Mouse (Mus musculus): ENCODE results near the gene Hfe2. TPM values are rescaled to one million over a fixed set of nuclear protein-coding genes. Genes with fewer than 3 reads are reported as not detected.
A peak's percentile ranks its signal among the peaks of the same experiment; 100 is the strongest.

Gene Hfe2
- polyA plus RNA-seq, 1 experiment: 0.11 TPM

DNA sequence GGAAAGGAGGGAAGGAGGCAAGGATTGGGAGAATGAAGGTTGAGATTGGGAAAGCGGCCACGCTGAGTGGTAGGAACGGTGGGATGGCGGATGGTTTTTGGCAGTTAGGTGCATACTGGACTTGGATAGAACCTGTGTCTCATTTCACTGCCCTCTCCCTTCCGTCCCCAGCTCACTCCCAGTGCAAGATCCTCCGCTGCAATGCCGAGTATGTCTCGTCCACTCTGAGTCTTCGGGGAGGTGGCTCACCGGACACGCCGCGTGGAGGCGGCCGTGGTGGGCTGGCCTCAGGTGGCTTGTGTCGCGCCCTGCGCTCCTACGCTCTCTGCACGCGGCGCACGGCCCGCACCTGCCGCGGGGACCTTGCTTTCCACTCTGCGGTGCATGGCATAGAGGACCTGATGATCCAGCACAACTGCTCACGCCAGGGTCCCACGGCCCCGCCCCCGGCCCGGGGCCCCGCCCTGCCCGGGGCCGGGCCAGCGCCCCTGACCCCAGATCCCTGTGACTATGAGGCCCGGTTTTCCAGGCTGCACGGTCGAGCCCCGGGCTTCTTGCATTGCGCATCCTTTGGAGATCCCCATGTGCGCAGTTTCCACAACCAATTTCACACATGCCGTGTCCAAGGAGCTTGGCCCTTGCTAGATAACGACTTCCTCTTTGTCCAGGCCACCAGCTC lies 2.0 kb downstream of the Hfe2 start:
- DNase-seq (ENCODE audit: low spot score): no peak

- no peak for DNase-seq (ENCODE audit: low spot score)
Observed at GRCm38 (mm10) chr3:96528506-96528905, 3.5 kb downstream of the Hfe2 start.

GRCm38 (mm10) chr3:96532050-96532449 lies 7.1 kb downstream of the Hfe2 start:
- DNase-seq (ENCODE audit: low spot score): no peak

DNA sequence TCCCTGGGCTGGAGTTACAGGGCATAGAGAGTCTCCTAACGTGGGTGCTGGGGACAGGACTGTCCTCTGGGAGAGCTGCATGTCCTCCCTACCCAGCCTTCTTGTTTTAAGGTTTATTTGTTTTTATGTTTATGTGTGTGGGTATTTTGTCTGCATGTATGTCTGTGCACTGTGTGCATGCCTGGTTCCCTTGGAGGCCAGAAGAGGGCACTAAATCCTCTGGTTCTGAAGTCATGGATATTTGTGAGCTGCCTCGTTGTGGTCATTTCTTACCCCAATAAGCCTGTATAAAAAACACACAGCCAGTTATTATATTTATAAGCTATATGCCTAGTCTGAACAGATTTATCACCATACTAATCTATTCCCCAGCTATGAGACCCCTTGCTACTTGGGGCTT lies 9.3 kb downstream of the Hfe2 start:
- no peak for DNase-seq (ENCODE audit: low spot score)

DNA sequence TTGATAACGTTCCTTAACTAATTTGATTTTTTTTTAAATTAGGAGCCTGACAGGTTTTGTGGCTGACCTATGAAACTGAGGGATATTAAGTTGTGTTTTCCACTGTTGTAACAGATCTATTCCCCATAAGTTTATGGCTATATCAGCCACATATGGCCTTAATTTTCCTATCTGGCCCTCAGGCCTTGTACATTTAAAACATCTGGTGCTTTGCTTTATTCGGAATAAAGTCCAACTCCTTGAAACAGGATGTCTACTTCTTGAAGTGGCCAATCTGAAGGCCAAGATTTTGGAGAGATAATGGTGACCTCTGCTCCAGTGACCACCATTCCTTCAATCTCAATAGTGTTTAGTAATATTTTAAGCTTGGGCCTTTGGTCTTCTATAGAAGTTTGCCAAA lies 14.3 kb downstream of the Hfe2 start:
- DNase-seq (ENCODE audit: low spot score): no peak

DNA sequence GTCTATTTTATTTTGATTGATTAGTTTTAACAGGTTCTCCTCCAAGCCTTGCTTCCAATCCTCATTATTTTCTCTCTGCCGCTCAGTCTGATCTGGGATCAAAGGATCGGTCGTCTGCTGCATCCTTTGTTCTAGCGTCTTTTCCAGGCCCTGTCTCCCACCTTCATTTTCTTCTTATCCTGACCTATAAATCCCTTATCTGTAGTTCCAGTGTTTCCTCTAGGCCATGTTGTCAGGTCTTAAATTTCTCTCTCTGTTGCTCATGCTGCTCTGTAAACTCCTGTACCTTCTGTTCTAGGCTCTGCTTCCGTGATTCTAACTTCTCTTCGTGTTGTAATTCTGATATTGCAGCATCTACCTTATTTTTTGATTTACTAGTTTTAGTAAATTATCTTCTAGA lies 15.8 kb downstream of the Hfe2 start:
- no peak for DNase-seq (ENCODE audit: low spot score)

GRCm38 (mm10) chr3:96541328-96542078 lies 16.5 kb downstream of the Hfe2 start:
- no peak for DNase-seq (ENCODE audit: low spot score)

- no peak for DNase-seq (ENCODE audit: low spot score)
Observed at GRCm38 (mm10) chr3:96542554-96542953, 17.6 kb downstream of the Hfe2 start.

DNA sequence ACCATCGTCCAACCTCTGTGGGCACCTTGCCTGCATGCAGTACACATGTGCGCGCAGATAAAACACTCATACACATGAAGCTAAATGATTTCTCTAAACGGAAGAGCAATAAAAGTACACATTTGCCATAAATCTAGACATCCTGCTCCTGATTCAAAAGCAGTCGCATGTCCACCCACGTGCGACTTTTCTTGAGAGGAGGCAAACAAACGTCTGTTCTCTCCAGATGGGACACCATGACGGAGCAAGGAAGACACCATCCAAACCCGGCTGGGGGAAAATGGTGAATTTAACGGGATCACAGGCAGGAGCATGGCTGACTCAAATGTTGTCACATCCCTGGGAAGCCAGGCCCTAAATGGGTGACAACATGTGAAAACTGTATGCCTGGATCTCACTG lies 18.4 kb downstream of the Hfe2 start:
- no peak for DNase-seq (ENCODE audit: low spot score)

- no peak for DNase-seq (ENCODE audit: low spot score)
Observed at GRCm38 (mm10) chr3:96545565-96545964, 20.6 kb downstream of the Hfe2 start.

- DNase-seq (ENCODE audit: low spot score): no peak
Observed at GRCm38 (mm10) chr3:96546880-96547279, 21.9 kb downstream of the Hfe2 start.

GRCm38 (mm10) chr3:96547389-96547960 lies 22.5 kb downstream of the Hfe2 start:
- peak; percentile 61 for DNase-seq (ENCODE audit: low spot score)

GRCm38 (mm10) chr3:96548824-96549223 lies 23.9 kb downstream of the Hfe2 start:
- no peak for DNase-seq (ENCODE audit: low spot score)

DNA sequence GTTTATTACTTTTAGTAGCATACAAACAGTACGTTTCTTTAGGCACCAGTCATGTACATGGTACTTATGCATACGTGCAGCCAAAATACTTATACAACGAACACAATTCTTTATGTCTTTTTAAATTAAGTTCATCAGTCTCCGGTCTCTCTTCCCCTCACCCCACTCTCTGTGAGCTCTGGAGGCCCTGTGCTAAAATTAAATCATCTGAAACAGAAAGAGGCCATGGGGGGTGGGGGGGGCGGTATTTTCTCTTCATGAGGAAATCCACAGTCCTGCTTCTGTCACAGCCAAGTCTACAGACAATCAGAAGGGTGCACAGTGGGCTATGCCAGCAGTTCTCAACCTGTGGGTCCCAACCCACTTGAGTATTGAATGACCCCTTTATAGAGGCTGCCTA lies 24.4 kb downstream of the Hfe2 start:
- no peak for DNase-seq (ENCODE audit: low spot score)

DNA sequence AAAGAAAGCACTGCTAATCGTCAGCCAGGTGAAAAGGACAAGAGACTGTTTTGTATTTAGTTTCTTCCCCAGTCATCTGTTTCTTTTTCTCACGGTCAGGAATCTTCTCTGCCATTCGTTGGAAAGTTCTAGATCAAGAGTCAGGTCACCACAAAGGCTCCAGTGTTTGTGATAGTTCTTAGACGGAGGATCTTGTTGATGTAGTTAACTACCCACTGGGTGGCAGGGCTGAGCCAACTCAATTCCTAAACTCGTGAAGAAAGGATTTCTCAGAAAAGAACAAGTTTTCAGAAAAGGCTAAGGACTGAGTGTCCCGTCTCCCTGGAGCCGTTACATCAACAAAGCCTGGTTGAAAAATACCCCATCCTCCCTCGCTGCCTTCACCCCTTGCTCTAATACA lies 26.2 kb downstream of the Hfe2 start:
- DNase-seq (ENCODE audit: low spot score): no peak

GRCm38 (mm10) chr3:96551890-96552289 lies 26.9 kb downstream of the Hfe2 start:
- no peak for DNase-seq (ENCODE audit: low spot score)

DNA sequence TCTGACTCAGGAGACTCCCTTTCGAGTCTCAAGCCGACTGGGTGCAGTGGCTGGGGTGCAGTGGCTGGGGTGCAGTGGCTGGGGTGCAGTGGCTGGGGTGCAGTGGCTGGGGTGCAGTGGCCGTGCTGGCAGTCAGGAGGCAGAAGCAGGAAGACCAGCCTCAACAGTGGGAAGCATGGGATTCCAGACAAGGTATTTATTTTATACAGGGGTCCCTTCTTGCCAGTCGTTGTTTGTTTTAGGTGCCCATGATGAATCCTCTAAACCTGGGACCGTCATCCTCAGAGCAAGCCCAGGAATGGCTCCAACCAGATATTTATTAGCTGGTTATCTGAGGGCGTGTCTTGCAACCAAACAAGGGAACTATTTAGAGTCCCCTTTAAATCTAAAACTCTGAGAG lies 28.6 kb downstream of the Hfe2 start:
- no peak for DNase-seq (ENCODE audit: low spot score)

GRCm38 (mm10) chr3:96554251-96554650 lies 29.3 kb downstream of the Hfe2 start:
- DNase-seq (ENCODE audit: low spot score): no peak

DNA sequence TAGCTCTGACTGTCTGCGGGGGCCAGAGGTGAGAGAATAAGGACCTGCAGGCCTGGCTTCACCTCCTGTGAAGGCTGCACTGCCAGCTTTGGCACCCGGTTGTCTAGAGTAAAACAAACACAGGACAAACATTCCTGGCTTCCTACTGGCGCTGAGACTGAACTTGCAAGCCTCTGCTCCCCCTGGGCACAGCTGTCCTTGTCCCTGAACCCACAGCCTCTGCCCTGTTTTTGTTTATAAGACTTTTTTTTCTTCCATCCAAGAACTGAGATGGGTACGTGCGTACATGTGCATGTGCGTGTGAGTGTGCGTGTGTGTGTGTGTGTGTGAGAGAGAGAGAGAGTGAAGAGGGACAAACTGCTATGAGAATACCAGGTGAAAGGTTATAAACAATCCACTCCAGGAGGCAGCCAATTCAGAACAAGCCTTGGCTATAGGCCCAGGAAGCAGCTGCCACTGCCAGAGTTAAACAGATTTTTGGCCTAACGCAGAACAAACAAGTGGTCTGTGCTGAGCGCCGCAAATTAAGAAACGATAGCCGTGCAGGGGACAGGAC lies 30.1 kb downstream of the Hfe2 start:
- DNase-seq (ENCODE audit: low spot score): peak; percentile 45

- DNase-seq (ENCODE audit: low spot score): no peak
Observed at GRCm38 (mm10) chr3:96555999-96556614, 31.1 kb downstream of the Hfe2 start.

DNA sequence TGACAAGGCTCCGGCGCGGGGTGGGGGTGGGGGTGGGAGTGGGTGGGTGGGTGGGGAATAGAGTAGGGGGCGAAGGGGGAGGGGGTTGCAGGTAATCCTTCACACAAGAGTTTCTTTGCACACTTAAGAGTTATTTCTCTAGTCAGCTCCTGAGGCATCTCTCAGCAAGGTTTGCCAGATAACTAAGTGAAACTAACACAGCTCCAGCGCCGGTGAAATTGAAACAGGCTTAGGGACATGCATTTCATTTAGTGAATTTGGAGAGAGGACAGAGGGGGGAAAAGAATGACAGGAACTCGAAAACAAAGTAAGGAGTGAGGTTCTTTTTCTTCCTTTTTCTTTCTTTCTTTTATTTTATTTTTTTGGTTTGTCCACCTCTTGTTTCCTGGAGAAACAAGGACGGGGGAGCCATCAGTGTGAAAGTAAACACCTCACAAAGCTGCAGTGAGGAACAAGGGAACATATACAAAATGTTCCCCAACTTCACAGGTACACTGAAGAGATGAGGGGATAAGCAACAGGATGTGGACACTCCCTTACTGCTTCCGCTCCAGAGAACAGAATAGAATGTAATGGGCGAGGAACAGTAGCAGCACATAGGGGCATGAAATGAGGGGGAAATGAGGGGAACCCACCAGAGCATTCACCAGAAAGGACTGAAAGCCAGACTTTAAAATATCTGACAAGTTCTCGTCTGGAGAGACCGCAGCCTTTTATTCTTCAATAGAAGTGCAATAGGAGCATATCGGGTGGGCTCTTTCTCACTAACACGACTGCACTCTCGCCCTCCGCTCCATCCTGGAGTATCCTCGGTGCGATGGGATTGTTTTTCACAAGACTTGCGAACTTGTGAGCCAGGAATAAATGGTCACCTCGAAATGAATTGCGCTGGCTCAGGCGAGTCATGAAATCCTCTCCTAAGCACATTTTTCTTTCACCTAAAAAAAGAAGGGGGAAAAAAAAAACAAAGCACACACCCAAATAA lies 32.0 kb downstream of the Hfe2 start:
- DNase-seq (ENCODE audit: low spot score): no peak

Data from urinary bladder, adult 2 months (tissue).